Mouse (Mus musculus) common myeloid progenitor, adult 5-6 weeks (primary cell): ENCODE measurements at regions not wholly inside any gene's neighbourhood (a gene's known extent, or its start where the extent isn't known, plus 50 kb on each side); places are given as distances from the start of the nearest gene placed in this dataset.

Experiments used
- ATAC-seq: replicated peaks from 2 replicates; pipeline ENCODE4 v1.8.0; 2016; ENCODE audit warnings: low read depth, mild to moderate bottlenecking, moderate TSS enrichment, inconsistent platforms; ENCODE audit not compliant: poor library complexity, severe bottlenecking

DNA sequence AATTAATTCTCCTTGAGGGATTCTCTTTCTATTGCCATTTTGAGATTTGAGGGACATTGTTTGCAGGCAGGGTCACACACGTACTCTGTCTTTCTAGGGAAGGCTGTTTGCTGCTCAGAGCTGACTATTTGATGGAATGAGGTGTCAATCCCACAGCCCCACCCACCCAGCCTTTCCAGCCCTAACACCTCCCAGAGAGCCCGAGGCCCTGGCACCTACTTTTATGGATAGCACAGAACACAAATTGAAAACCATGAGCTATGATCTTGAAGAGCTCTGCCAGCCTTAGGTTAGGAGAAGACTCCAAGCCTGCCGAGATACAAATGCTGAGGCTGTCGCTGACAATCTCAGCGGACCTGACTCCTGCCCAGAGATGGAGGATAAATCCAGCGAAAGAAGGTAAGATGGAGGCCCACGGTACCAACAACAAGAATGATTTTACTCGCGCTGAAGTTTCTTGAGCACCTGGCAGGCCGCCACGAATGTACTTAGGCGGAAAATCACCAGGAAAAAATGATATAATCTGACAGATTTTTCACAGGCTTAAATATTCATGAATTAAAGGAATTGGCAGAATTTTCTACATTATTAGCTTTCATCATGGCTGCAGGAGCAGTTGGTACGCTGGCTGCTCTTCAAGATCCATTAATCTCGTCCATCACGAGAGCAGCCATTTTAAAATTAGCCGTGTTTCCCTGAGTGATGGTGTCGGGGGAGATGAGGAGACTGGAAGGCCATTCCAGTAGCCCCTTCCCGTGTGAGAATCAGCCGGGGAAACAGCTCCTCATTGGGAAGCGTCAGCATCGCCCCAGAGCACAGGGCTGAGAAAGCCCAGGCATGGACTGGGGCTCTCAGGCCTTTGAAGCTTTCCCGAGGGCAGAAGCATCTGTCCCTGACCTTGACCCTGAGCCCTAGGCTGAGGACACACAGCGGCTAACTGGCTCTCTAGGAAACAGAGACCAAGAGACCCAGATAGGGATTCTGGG is 238.4 kb downstream of the Uaca start:
- no peak for ATAC-seq

DNA sequence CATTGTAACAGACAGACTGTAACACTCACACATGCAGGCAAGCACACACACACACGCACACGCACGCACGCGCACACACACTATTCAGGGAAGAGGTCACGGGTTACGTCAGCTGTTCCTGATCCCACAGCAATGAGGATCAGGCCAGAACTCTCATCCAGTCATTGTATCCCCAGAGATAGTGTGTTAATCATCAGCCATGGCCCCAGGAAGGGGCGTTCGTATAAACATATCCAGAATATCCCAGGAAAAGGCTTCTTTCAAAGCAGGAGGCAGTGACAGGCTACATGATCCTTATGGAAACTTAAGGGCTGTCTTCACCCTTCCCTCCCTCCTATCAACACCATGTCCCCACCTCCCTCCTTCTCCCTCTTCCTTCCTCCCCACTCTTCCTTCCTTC is 239.3 kb downstream of the Uaca start:
- ATAC-seq = no peak

DNA sequence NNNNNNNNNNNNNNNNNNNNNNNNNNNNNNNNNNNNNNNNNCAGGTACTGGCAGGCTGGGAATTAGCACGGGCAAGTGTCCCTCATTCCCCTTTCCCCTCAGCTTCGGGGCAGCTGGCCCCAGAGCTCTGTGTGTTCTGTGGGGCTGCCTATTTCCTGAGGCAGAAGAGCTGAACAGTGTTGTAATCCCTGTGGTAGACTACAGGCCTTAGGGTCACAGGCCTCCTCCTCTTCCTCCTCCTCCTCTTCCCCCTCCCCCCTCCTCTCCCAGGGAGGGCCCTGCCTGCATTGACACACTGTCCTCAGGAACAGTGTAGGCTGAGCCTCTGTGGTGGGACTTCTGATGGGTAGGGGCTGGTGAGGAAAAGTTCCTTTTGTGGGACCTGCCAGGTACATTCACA is 247.7 kb downstream of the Uaca start:
- peak; percentile 67 for ATAC-seq

DNA sequence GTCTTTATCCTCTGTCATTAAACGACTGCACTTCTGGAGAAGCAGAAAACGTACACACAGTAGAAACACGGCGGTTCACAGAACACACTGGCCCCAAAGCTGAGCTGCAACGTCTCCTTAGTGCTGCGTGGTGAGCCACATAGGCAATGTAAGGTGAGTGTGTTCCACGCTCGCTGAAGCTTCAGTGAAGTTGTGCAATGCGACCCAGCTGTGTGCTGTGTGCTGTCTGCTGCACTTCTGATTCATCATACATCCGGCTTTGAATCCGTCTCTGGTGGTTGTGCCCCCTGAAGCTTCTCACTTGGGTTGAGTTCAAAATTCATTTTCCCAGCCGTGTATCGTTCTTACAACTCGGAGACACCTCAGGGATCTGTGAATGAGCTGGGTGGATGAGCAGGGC is 250.6 kb downstream of the Uaca start:
- no peak for ATAC-seq

DNA sequence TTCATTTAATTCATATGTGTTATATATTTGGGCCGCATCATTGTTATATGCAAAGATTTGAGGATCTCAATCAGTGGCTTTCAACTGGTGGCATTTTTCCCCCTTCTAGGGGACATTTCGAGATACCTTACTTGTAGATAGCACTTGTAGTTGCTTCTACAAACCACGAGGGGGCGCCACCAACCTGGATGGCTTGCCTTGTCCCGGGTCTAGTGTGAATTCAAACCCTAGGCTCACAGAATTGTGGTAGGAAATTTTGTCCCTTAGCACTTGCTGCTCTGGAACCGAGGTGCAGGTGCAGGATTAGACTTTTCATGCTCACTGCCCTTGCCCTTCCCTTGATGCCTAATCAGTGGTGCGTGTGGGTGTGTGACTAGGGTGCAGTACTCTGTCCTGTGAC is 252.2 kb downstream of the Uaca start:
- ATAC-seq = peak; percentile 65

DNA sequence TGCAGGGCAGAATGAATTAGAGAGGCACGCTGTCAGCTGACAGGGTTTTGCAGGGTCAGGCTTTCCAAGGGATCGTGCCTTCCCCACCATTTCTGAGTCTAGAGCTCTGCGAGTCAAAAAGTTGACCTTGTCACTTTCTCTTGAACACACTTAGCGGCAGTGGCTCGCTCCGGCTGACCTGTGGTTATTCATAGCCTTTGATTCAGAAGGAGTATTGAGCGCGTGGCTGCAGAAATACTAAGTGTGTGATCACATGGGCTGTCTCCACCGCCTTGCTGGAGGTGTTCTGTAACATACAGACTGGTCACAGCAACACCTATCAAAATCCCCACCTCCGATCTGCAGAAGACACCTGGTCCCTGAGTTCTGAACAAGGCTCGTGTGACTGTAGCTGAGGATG is 252.9 kb downstream of the Uaca start:
- no peak for ATAC-seq

DNA sequence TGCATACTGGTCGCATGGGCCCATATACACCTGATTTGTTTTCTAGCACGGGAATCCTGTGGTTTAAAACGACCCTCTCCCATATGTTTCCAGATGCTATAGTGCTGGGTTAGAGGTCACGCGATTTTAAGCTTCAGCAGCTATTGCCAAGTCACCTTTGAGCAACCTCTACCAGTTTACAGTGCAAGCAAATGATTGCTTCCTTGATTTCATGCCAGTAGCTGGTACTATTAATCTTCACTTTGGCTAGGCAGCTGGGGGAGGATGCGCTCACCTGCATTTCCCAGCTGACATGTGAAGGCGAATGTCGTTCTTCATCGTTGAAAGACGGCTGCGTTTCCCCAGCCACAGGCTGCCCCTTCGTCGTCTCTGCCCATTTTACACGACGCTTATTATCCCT is 254.2 kb downstream of the Uaca start:
- no peak for ATAC-seq

DNA sequence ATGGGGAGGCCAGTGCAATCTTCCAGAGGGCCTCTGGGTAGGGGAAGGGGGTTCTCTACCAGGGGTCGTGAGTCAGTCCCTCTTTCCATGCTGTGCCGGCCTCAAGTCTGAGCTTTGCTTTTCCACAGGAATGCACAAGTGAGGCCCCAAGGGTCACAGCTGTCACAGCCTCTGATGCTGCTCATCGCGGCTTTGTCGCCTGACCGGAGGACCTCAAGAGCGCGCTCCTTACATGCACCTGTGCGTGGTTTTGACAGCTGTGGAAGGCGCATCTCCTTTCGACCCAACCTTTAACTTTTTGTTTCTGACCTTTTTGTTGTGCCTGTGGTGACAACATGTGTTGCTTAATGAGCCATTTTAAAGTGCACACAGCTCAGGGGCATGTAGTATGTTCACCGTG is 258.3 kb downstream of the Uaca start:
- ATAC-seq = no peak

DNA sequence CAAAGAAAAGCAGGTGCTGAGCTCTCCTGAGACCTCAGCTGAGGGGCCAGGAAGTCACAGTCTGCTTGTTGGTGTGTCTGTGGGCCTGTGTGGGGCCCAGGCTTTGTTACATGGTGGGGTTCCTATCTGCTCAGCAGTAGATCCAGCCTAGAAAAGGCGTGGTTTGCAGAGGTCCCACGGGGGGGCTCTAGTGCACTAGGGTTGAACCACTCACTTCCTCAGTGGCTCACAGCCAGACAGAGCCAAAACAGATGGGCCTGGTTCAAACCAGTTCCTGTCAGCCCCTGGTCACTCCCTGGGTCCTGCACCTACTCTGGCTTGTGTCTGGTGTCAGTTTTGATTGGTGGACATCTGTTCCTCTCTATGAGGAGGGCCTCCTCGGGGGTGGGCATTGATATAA is 260.1 kb downstream of the Uaca start:
- ATAC-seq = peak; percentile 74

DNA sequence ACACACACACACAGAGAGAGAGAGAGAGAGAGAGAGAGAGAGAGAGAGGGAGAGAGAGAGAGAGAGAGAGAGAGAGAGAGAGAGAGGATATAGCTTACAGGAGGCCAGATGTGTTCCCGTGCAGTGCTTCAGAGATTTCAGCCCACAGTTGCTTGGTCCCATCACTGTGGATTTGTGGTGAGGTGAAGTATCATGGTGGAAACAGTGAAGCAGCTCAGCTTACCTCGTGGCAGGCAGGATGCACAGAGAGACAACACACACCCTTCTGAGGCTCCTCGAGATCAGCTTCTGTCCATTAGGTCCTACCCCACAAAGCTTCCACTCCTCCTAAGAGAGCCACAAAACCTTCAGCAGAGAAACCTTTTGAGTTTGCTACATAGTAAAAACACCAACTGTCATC is 261.1 kb downstream of the Uaca start:
- ATAC-seq = no peak

DNA sequence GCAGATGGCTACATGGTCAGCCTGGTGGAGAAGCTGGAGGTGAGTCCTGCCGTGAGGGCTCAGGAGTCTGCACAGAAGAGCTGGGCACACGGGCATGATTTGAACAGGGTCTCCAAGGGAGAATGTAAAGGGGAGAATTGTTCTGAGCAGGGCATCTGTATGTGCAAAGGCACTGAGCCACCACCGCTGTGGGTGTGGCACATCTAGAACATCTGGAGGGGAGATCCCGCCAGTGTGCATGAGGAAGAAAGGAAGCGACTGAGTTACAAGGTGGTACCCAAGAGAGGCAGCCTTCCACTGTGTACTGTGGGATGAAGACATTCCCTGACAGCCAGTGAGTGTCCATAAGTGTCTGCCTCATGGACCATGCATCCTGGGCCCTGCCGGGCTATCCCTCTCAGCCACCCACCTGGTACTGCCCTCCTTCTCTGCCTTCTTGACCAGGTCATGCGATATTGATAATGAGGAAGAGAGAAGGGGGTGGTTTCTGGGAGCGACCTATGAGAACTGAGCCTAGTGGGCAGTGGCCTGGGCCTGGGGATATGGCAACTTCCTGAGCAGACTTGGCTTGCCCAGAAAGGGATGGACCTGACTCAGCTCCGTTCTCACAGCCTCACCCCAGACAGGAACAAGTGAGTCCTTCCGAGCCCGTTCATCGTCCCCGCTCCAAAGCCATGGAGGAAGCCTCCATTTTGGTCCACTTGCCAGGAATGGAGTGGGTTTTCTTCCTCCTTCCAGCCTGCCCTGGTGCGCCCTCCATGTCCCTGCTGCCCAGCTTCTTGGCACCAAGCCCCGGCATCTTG is 261.8 kb downstream of the Uaca start:
- ATAC-seq = peak; percentile 21; the same call in 1 of the 2 replicates

DNA sequence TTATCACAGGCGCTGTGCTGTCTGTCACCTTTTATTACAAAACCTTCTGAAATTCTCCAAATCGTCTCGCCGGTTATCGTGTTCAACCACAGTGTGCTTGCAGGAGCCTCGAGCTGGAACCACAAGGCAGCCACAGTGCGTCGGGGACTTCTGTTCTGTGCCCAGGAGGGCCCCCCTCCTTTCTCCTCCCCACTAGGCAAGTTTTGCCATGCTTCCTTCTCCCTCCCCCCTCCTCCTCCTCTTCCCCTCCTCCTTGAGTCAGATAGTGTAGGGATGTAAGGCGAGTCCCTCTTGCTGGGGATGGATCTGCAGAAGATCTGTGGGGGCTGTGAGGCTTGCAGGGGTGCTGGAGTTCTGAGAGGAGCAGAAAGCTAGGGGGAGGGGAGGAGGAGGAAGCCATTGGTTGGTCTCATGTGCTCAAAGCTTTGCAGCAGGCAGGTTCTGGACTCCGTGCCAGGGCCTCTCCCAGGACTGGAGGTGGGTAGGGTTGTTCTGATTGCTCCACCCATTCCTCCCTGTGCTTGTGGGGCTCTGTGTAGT is 262.5 kb downstream of the Uaca start:
- peak; percentile 80 for ATAC-seq

DNA sequence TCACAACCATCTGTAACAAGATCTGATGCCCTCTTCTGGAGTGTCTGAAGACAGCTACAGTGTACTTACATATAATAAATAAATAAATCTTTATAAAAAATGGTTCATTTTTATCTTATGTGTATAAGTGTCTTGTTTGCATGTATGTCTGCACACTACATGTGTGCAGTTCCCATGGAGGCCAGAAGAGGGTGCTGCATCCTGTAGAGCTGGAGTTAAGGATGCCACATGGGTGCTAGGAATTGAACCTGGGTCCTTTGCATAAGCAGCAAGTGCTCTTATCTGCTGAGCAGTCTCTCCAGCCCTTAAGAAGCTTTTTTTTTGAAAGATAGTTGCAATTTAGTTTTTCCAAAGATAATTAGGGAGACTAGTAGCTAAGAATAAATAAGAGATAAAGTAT is 264.9 kb downstream of the Uaca start:
- ATAC-seq = no peak

DNA sequence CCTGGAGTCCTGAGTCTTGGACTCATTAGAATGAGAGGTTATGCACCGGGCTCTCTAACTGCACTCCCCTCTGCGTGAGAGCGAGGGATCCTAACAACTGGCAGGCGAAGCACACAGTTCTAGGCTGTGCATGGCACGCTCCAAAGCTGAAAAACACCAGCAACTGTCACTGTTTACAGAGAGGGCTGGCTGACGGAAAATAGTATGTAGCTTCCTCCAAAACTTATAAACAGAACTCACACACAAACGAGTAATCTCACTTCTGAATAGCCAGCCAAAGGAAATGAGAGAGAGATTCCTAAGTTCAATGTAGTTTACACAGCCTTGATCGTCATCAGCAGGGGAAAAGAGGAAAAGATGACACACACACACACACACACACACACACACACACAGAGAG is 266.6 kb downstream of the Uaca start:
- no peak for ATAC-seq

DNA sequence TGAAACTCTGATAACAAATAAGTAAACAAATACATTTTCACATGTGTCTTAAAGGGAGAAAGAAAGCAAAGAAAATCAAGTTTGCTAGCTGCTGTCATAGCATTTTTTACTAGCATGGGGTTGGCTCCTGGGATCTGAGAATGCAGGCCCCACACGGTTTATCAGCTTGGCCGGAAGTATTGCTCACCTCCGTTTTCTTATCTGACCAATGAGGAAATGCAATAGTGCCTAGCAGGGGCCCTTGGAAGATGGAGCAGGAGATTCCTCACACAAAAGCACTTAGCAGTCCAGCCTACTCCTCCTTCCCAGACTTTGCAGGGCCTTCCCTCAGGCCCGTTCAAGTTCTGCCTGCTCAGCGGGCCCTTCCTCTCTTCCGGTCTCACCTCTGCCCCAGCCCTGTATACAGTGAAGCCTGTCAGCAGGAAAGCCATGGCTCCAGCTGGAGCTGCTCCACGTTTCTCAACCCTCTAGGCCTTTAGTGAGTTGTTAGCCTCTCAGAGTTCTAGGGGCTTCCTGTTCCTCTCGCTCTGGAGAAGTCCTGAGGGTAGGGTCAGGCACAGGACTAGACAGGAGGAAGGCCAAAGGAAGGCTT is 270.5 kb downstream of the Uaca start:
- ATAC-seq = 0 out of 2 replicates have a peak, but pooled peaks have one; percentile 32

DNA sequence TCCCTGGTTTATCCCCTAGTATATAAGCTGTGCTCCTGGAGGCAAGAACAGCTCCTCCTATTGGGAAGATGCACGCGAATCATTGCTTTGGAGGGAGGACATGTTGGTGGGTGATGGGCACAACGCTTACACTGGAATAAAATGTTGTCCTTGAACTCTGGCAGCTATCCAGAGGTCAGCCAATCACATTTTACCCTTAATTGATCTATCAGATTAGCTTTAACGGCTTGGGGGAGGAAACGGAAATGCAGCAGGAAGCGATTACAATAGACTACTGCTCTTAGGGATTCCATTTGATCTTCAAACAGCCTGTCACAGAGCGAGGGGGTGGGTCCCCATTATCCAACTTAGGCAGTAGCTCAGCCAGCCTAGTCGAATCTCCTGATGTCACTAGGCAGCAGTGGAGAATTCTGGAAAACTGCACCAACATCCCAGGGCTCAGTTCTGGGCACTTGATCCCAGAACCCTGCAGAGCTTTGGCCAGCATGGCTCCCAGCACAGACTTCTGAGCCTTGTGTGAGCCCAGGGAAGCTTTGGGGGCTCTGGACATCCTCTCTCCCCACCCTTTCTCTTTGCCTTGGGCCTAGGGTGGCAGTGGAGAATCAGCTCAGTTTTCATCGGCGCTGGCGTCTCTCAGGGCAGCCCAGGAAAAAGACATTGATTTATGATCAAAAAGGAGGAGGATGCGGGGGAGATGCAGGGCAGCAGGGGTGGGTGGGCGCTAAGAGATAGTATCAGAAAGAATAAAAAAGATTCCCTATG is 275.4 kb downstream of the Uaca start:
- ATAC-seq = no peak

DNA sequence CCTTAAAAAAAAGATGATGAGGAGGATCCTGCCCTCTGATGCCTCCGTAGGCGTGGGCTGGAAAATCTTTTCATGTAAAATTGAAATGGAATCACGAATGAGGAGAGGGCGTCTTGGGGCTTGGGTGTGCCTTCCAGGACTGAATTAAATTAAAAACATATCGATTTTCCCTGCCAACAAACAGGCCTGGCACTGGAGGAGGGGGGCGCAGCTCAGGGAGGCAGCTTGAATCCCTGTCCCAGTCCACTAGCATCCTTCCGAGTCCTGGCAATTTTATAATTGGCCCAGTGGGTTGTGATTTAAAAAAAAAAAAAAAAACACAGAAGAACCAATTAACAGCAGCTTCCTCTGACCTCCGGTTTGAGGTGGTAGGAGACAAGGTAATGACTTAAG is 276.0 kb downstream of the Uaca start:
- ATAC-seq = no peak

DNA sequence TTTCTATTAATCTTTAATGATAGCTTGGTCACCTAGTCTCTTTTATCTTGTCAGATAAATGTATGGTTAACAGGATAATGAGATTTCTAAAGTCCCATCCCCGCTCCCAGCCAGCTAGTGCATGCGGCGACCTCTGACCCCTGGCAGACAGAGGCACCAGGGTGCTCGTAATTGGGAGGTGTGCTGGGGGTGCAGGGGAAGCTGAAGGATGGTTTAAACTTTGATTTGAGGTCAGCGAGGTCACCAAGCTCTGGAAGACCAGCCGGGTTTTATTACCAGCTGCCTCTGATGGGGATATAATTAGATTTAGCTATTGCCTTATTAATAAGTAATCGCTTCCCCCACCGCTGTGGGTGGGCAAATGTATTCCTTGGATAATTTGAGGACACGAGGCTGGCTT is 276.5 kb downstream of the Uaca start:
- ATAC-seq = no peak

DNA sequence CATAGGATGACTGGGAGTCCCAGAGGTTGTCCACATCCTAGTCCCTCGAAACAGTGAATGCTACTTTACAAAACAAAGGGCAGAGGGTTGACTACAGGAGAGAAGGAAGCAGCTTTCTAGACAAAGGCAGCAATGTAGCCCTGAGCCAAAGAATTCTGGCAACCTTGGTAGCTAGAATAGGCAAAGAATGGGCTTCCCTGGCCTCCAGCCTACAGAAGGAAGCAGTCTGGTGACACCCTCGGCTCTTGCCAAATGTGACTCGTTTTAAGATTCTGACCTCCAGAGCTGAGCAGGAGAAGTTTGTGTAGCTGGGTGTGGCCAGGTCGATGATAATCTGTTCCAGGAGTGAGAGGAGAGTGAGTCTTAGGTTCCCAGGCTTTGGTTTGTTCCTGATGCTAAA is 279.1 kb downstream of the Uaca start:
- no peak for ATAC-seq

DNA sequence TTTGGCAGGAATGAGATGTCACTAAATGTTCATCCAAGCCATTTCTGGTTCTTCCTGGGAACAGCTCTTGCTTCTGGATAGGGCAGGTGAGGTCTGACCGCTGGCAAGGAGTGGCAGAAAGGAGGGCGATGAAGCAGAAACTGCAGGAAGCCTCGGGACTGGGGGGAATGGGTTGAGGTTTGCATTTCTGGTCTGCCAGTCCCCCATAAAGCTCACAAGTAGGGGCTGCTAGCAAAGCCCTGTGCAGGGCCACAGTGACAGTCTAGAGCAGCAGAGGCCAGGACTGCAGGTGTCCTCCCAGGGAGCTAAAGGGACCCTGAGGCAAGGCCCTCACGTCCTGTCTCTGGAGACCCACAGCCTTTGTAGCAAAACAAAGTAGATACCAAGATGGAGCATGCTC is 280.7 kb downstream of the Uaca start:
- no peak for ATAC-seq
